Mouse (Mus musculus) lung, postnatal 0 days (tissue): ENCODE data around the gene Thsd7a.

Experiments
- CTCF ChIP-seq: IDR thresholded peaks from 2 replicates; pipeline ENCODE4 v1.5.1; 2016; ENCODE audit warnings: antibody characterized with exemption, mild to moderate bottlenecking
- EP300 ChIP-seq: IDR thresholded peaks from 2 replicates; pipeline ENCODE4 v1.6.1; 2016; ENCODE audit warnings: antibody characterized with exemption, mild to moderate bottlenecking, control low read depth

DNA sequence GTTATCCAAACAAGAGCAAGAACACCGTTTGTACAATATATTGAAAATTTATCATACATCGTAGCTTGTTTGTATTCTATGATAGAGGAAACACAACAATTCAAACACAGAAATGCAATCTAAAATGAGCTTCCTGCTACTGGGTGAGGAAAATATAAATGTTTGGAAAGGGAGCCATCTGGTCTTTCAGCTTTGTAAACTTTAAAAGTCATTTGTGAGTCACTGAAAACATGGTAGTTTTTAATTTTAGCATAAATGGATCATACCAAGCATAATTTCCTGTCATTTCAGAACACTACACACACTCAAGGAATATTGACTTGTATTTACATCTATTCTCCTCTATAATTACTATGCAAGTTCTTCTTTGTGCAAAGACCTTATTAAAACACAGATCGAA, 363.6 kb downstream of the Thsd7a start:
- TF ChIP-seq CTCF (no peak), EP300 (peak; percentile 37; the same call in 1 of the 2 replicates)
